Mouse (Mus musculus): ENCODE data around the gene Tectb.
"Not testable (repeated sequence)": the region's sequence is repeated elsewhere in the genome, so short reads cannot be mapped to it uniquely, and the experiment has no call there.

Gene Tectb

DNA sequence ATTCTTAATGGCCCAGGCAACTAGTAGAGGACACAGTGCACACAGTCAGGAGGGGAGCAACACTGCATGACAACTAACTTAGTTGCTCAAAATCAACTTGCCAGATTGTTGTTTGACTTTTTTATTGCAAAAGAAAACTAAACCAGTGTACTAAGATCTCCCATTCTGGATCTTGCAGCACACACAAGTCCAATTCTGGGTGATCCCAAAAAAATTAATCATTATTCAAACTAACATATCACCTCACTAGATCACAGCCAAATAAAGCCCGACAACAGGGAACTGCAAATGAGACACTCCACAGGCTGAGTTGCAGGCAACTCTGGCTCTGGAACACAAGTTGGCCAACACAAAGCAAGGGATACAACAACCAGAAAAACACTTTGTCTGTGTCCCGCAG lies 13.8 kb upstream of the Tectb start:
- no peak for DNase-seq

- DNase-seq: no peak
Measured at GRCm38 (mm10) chr19:55167741-55168140, 12.8 kb upstream of the Tectb start.

GRCm38 (mm10) chr19:55168360-55168759 lies 12.2 kb upstream of the Tectb start:
- DNase-seq: no peak

DNA sequence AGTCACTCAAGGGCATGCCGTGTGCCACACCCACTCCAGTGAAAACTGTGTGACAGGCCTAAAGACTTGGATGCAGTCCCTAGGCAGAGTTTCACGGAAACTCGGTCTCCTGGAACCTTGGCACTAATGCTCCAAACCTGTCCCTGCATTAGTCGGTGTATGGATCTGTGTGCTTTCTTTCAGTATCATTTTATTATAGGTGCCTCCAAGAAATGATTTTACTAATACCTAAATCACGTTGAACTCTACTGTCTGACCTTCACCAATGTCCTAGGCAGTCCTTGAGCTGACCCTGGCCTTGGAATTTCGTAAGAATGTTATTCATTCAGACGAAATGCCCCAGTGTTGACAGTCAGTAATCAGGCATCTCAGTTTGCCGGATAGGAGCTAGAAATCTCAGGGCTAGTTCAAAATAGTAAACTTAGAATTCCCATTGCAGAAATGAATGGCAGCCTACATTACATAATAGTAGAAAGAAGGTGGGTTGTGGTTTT lies 11.2 kb upstream of the Tectb start:
- DNase-seq: not testable (repeated sequence)

DNA sequence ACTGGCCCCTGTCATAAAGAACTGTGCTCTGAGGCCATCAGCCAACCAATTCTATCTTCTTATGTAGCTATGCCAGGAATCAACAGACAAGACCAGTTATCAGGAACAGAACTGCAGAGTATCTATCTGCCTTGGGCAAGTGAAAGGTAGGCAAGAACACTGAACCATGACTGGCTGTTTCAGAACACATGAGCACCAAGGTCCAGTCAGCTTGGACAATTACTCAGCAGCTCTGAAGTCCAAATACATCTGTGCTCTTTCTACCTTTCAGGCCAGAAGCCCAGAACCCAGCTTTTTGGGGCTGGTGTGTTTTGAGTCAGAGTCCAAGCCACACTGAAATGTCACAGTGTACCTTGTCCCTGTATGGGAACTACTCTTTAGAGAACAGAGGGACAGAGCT lies 10.1 kb upstream of the Tectb start:
- no peak for DNase-seq

- no peak for DNase-seq
Measured at GRCm38 (mm10) chr19:55171585-55171984, 8.9 kb upstream of the Tectb start.

DNA sequence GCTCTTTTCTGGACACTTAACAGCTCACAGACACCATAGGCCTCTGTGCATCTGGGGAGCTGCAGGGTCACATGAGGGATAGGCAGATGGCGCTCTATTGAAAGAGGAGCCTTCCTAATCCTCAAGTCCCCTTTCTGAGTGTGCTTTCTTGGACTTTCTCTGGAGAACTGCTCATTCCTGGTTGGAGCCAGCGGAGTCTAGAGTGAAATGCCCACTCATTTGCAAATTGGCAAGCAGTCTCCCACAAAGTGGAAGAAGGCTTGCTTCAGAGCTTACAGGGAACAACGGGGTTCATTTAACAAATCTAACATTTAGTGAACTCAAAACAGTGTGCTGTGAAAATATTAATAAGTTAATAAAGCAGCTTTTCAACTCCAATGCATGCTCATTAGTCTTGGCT lies 3.4 kb upstream of the Tectb start:
- peak; percentile 20 for DNase-seq

DNA sequence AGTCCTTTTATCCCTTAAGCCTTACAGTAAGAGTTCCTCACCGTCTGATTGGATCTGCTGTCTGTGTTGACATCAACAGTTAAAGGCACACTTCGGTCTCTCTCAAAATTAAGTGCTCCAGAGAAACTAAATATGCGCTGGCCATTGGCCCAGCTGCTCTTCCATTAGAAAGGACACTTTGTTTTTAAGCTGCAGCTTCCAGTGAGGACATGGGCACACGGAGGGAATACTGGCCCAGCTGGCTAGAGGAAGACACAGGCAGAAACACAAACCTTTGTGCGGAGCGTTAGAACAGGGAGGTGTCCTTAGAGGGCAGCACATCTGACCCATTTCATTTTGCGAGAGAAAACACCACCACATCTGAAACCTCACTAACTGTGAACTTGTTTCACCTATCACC lies 3.9 kb downstream of the Tectb start:
- DNase-seq: peak; percentile 23

DNA sequence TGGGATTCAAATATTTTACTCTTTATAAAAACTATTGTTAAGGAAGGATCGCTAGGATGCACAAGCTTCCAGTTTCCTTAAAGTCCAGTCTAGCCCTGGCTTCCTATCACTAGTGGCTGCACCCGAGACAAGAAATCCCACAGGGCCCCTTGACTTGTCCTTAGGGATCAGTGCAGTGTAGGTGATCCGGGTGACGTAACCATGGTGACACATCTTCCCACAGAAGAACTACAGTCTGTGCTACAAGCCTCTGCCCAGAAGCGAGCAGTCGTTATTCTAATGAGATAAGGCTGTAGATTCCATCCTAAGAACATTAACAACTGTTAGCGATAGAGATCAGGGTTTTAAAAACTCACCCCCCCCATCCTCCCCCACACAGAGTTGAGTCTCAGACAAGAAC lies 4.5 kb downstream of the Tectb start:
- DNase-seq: no peak

DNA sequence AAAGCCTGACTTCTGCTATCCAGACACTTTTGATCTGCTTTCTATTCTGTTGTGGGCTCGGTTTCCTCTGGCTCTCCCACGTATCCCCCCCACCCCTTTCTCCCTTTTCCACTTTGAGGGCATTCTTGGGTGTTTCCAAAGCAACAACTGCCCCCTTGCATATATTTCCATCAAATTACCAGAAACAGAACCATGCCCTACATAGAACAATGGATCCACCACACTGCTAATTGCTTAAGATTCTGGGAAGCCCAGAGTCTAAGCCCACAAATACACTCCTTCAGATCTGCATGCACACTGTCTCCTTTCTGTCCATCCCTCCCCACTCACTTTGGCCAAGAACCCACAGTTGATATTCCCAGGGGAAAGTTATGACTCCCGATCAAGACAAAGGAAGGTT lies 5.1 kb downstream of the Tectb start:
- DNase-seq: peak; percentile 22

- no peak for DNase-seq
Measured at GRCm38 (mm10) chr19:55190065-55190464, 9.5 kb downstream of the Tectb start.

GRCm38 (mm10) chr19:55191596-55191995 lies 11.1 kb downstream of the Tectb start:
- DNase-seq: no peak

GRCm38 (mm10) chr19:55192254-55192945 lies 11.9 kb downstream of the Tectb start:
- DNase-seq: no peak

GRCm38 (mm10) chr19:55193717-55194394 lies 13.3 kb downstream of the Tectb start:
- no peak for DNase-seq

DNA sequence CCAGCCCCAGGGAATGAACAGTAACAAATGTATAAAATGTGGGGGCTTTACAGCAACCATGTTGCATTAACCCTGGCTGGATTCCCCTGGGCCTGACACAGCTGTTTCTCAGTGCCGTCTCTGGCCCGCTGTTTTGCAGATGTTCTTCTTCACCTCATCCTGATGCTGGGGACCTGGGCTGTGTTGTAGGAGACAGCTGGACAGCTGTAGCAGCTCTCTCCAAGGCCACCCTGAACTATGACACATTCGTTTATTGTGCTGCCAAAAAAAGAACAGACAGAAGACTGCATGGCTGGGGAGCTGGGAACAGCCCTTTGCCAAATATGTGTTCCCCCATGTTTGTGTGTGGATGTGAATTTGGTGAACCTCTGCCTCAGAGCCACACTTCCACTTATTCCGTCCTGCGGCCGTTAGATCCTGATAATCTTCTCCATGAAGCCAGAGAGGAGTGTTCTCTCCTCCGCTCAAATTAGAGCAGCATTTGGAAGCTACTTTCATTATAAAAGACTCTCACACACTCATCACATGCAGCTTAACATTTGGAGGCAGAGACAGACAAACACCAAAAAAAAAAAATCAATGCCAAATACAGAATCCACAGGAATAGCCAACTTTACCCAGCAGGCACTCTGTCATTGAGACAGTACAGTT lies 14.1 kb downstream of the Tectb start:
- DNase-seq: no peak

- DNase-seq: no peak
Measured at GRCm38 (mm10) chr19:55195574-55195973, 15.0 kb downstream of the Tectb start.

GRCm38 (mm10) chr19:55198303-55198702 lies 17.8 kb downstream of the Tectb start:
- peak; percentile 42 for DNase-seq

DNA sequence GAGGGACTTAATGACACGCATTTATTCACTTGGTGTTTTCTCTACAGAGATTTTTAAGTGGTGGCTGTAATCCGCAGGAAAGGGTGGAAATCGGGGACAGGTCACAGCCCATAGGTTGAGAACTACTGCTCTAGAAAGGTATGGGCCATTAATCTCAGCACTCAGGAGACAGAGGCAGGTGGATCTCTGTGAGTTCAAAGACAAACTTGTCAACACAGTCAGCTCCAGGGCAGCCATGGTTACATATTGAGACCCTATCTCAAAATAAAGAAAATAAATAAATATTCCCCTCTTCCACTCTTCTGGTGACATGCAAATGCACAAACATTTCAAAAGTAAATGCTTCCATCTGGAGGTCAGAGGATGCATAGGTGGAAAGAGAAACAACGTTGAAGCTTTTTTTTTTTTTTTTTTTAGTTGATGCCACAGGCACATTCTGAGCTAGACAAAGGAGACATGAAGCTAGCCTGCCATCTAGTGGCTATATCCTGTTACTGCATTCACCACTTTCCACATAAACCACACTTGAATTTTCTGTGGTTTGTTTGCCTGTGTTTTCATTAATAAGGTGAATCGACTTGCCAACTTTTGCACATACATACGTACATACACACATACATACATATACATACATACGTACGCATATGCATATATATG lies 26.1 kb downstream of the Tectb start:
- peak; percentile 38 for DNase-seq

DNA sequence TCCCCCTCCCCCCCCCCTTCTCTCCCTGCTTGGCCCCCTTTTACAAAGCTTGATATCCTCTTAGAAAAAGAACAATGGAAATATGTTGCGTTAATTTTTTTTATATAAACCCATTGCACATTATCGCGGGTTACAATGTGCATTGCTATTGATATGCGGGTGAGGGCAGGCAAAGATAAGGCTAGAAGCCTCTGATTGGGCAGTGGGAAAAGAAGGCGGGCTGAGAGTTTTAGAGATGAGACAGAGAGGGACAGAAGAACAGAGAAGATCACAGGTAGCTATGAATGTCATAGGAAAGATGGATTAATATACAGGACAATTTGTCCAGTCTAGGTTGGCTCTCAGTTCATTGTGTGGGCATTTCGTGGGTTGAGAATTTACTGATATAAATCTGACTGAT lies 26.7 kb downstream of the Tectb start:
- DNase-seq: no peak

DNA sequence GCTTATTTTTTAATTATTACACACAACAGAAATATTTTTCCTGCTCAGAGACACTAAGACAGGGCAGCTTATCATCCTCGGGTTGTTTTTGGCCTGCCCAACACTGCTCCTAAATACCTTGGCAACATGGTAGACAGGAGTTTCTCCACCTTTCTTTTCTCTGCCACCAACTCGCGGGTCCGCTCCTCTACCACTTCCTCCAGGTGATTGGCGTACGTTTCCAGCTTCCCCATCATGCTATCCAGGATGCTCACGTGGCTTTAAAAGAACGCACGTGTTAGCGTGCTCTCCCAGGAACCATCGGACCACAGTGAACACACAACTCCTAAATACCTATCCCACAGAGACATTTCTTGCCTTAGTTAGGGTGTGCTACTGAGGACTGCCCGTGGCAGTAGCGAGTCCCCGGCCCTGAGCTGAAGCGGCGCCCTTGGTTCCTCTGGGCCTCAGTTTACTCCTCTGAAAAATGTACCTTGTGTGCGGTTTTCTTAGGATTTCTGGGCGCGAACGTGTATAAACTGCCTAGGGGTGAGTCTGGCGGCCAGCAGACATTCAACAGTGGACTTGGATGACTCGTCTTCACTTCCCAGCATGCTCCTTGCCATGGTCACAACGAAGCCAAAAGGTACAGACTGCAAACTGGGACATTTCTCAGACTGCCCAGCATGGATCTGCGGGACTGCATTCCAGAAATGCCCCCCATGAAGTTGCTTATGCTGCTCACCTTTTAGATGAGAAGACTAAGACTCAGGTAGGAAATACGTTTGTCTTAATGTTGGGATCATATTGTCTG lies 27.4 kb downstream of the Tectb start:
- no peak for DNase-seq

GRCm38 (mm10) chr19:55208654-55209053 lies 28.1 kb downstream of the Tectb start:
- DNase-seq: no peak

- DNase-seq: no peak
Measured at GRCm38 (mm10) chr19:55209084-55209483, 28.6 kb downstream of the Tectb start.

- no peak for DNase-seq
Measured at GRCm38 (mm10) chr19:55211698-55212097, 31.2 kb downstream of the Tectb start.
